Mouse (Mus musculus) cerebral cortex, adult 2 months (tissue): ENCODE results near the gene Sp2.

Source experiments
- WGBS: fragments of 180-500 bp; shearing (Covaris S2); methylation state at CpG from one replicate; pipeline ENCODE4 v1.1.7; 2018; 5-methylcytosine and 5-hydroxymethylcytosine counted together

Gene Sp2

DNA sequence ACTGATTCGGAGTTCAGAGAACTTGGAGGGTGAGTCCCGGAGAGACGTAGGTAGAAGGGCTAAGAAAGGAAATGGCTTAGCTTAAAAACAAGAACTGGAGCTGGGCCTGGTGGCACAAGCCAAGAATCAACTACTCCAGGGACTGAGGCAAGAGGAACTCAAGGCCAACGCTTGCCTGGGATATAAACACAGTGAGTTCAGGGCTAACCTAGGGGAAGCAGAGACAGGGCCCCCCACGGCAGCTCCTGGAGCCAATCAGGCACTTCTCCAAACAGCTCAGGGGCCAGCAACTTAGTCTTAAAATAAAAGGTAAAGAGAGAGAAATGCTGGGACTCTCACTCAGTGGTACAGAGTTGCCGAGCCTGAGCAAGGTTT is 44.3 kb downstream of the Sp2 start:
- 76% methylated on average over 6 of the region's 6 CpGs for WGBS

DNA sequence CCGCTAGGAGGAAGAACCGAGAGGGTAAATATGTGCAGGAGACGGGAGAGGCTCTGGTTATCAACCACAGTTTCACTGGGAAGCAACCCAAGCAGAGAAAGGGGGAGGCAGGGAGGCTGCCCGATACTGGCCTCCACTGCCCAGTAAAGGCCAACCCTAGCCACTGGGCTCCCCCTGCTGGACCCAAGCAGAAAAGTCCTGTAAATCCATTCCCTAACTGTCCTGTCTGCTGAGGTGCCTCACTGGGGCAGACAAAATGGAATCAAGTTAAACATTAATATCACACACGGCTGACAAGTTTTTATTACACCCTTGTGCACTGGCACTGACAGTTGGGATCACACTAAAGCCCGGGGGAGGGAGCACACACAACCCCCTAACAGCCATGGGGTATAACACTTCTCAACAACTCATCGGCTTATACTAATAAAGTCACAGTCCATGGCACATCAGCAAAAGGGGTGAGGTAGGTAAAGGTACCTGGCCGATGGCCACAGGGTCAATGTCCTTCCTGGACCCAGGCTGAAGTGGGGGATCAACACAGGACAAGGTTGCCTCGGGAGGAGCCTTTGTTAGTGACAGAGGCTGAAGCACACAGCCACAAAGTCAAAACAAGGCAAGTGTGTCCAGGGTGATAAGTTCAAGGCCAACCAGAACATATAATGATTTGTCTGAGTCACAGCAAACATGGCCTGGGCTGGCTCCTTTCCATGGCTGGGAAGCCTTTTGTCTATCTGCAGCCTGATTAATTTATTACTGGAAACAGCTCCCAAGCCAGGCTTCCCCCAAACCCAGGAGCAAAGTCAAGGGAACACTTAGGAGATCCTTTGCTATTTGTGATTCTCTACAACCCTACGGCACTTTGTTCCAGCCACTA is 45.0 kb downstream of the Sp2 start:
- WGBS: 61% methylated on average over 10 of the region's 10 CpGs

DNA sequence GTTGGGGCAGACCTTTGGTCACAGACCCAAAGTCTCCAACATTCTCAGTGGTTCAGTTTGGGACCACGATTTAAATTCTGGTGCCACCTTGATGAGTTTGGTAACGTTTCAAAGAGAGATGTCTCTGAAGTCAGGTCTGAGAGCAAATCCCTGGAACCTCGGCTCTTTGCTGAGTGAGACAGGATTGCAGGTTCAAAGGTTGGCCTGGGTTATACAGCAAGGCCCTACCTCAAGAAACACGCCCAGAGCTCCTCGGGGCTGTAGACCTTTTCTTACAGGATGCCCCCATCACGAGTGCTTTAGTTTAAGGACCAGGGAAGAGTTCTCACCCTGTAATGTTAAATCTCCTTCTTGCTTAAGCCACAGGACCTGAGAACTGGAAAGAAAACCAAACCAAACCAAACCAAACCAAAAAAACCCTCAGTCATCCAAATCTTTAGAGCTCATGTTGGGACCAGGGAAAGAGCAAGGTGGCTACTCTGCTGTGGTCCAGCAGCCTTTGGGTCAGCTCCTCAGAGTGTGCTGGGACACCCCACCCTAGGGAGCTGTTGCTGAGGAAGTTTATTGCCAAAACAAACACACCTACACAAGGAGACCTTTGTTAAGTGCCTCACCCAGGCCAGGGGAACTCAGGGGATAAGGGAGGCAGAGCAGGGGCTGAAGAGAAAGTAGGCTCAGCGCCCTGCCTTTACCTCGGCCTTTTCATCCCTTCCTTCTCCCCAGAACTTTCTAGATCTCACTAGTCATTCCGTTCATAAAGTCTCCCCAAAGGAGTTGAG is 46.7 kb downstream of the Sp2 start:
- WGBS: 90% methylated on average over 9 of the region's 9 CpGs

DNA sequence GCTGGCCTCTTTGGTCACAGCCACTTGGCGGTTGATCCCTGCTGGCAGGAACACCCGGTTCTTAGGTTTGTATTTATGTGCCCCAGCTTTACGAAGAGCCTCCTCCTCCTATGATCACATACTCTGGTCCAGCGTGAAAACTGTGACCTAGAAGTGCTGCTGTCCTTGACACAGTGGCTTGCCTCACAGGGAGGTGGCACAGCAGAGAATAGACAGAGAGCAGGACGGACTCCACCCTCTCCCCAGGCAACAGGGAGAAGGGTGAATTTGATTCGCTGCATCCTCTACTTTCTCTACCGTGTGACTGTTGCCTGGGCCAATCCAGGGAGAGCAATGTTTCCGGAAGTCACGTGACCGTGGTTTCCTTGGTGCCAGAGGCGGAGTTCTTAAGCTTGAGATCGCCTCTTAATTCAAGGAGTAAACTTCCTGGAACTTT is 47.8 kb downstream of the Sp2 start:
- 33% methylated on average over 12 of the region's 12 CpGs for WGBS

DNA sequence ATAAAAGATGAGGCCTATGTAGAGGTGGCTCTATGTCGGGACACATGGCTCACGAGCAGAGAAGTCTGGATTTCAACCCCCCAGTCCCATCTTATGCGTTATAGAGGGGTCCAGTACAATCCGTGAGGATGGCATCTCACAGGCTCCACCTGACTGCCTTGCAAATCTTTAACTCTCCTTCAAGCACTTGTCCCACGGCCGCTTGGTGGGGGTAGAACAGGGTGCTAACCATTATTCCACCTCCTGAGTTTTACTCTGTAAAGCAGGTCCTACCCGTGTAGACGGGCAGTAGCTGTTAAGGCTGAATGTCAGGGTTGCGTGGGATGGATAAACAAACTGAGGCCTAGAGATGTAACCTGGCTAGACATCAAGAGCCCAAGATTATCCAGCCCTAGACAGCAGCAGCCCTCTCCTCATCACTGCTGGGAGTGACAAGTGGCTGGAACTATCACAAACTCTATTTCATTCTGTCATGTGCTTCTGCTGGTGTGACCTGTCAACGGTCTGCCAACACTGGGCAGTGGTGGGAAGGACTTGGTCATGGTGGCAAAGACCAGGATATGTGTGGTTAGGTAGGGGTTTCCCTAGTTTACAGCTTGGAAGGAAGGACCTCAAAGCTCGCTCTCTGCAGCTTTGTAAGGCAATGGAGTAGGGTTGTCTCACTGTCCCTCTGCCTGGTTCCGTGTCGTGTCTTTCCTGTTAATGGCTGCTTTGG is 49.0 kb downstream of the Sp2 start:
- 89% methylated on average over 13 of the region's 13 CpGs for WGBS

DNA sequence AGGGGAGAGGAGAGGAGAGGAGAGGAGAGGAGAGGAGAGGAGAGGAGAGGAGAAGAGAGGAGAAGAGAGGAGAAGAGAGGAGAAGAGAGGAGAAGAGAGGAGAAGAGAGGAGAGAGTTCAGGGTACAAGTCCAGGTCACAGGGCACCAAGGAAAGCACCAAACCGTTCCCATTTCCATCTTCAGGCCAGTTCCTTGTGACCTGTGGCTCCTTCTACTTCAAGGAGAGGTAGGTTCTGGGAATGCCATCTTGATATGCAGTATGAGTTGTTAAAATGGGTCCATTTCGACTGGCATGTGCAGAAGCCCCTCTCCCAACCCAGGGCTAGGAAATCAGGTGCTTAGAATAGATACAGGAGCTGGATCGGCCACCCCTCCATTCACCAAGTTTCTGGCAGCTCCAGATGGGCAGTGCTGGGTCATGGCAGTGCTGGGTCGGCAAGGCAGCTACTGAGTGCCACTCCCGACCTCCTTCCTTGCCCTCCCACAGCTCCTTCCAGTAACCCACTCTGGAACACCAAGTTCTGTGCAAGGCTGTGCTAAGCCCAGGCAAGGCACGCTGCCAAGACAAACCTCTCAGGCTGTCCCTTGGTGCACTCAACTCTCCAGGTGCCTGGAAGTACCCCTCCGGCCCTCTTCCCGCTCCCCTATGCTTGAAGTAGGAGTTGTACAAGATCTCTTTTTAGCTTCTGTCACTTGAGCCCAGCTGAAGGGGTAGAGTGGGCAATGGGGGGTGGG is 51.3 kb downstream of the Sp2 start:
- WGBS: 69% methylated on average over 8 of the region's 8 CpGs

DNA sequence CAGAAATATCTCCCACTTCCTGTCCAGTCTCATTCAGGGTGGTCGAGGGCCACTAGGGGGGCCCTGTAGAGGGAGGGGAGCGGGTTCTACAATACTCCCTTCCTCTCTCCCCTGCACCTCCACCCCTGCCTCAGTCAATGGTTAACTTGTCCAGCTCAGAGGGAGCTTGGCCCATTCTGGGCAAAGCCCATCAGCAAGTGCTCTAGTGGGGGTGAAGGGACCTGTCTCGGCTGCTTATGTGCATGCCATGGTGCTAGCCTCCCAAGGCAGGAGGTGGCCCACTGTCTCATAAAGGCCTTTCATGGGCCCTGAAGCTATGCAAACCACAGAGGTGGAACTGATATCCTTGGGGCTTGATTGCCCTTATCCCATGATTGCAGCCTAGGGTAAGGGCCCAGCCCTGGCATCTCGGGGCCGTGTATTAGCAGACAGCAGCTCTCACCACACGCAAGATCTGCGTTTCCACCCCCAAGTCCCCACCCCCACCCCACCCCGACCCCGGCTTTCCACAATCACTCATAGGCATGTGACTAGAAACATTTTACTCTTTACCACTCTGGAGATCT is 52.9 kb downstream of the Sp2 start:
- 77% methylated on average over 9 of the region's 9 CpGs for WGBS

DNA sequence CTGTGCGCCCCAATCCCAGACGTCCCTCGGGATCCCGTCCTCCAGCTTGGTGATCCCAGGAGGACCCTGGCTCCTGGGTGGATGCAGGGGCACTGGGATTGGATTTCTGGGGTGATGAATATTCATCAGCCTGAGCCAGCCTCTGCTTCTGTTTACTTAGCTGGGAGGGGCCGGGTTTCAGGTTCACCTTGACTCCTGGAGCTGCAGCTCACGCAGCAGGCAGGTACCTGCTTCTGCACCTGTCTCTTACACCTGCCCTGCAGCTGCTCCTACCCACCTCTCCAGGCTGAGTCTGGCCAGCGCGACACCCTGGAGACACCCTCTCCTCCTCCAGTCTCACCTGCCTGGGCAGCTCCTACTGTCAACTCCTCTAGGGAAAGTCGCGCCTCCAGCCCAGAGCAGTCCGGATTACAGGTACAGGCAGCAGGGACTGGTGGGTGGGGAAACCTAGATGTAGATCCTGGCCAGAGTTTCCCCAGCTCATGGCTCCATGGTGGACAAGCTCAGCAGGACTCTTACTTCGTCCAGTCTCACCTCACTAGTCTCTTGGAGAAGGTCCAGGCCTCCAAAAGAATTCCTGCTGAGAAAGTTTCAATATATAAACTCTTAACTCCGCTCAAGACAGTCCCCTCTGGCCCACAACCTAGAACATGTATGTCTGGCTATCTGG is 53.5 kb downstream of the Sp2 start:
- 26% methylated on average over 13 of the region's 13 CpGs for WGBS

DNA sequence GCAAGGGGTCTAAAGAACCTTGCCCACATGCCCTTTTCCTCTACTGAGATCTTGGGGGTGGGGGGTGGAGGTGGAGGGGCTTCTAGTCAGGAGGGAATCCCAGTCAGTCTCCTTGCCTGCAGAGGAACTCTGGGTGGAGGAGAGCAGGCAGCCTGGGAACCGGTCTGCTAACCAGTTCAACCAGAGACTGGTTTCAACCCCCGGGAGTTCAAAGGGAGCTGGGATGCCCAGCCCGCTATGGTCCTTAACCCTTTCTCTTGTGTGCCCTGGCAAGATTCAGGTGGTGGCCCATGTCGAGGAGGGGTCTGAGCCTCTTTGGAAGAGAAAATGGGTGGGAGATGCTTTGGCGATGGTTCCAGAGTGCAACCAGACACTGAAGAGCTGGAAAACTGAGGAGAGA is 54.1 kb downstream of the Sp2 start:
- 10% methylated on average over 5 of the region's 5 CpGs for WGBS

DNA sequence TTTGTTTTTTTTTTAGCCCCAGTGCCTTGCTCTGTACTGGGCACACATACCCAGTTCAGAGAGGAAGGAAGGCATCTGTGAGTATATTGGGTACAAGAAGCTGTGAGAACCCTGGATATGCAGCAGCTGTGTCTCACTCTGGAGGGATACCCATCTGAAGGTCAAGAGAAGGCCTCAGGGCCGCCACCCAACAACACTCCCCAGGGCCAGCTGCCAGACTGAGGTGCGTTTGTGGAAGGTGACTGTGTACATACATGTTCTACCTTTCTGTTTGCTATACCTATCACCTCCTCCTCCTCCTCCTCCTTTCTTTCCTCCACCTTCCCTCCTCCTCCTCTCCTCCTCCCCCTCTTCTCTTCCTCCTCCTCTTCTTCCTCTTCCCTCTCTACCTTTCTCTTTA is 54.7 kb downstream of the Sp2 start, which contains the start of gene Prr15l:
Gene Prr15l, plus strand, starts transcription at position 17 of the 400 bp plus-strand sequence.
- WGBS: 82% methylated on average over 2 of the region's 2 CpGs

DNA sequence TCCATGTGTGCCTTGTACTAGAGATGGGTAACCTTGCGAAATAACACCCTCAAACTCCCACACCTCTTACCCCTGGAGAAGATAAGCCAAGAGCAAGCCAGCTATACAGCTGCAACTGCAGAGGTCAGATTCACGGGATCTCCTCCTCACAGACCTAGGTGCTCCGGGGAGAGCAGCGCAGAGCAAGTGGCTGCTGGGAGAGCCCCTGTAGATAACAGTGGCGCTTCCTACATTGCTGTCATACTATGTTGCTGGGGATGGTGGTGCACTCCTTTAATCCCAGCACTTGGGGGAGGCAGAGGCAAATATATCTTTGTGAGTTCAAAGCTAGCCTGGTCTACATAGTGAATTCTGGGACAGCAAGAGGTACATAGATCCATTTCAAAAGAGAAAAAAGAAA is 56.2 kb downstream of the Sp2 start:
- 92% methylated on average over 5 of the region's 5 CpGs for WGBS

DNA sequence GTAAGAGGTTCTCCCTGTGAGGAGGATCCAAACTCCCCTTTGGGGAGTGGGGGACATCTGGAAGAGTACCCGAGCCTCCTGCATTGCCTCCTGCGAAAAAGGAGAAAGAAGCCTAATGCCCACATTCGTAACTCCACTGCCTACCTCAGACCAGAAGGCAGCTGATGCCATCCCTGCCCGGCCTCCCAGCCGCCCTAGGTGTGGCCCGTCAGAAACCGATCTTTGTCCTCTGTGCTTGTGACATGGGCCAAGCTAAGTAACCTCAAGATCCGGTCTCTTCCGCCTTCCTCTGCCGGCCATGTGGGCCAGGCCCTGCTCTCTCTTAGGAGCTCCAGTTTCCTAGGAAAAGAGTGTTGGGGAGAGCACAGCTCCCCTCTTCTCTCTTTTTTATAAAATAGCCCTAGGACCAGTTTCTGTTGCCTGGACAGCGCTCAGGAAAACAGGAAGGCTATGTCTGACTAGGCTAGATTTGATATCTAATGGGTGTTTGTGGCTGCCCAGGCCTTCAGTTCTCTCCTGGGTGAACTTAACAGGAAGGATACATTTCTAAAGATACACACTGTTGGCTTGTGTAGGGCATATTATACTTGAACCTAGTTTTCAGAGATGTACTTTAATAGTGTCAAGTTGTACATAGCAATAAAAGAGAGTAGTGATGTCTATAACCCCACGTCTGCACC is 57.1 kb downstream of the Sp2 start:
- WGBS: 94% methylated on average over 12 of the region's 12 CpGs

DNA sequence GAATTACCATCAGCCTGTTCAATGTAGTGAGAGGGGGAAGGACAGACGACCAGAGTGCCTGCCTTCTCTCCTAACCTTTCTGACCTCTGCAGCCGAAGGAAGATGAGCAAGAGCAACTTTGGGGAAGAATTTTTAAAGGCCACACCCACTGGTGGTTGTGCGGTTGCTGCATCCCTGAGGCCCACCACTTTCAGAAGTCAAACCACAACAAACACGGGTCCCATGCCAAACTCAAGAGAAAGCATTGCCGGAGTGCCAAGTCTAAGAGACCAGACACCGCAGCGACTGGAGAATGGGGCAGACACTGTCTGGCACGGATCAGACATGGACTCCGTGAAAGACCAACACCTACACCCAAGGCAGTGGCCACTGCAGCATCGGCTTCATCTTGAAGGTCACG is 57.9 kb downstream of the Sp2 start:
- 89% methylated on average over 11 of the region's 11 CpGs for WGBS

DNA sequence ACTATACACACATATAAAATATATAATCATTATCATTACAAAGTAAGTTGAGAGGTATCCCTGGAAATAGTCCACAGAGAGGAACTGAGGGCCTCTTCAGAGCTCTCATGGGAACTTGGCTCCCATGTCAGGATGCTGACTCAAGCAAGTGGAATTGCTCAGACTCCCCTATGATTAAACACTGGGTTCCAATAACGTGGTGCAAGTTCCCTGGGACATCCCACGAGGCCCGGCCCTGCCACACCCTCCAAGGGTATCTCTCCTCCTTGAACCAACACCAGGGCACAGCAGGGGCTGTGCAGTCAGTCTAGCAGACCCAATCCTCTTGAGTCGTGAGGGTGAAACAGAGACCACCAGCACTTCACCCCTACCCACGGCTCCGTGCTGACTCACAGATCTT is 63.8 kb downstream of the Sp2 start:
- 64% methylated on average over 6 of the region's 6 CpGs for WGBS

DNA sequence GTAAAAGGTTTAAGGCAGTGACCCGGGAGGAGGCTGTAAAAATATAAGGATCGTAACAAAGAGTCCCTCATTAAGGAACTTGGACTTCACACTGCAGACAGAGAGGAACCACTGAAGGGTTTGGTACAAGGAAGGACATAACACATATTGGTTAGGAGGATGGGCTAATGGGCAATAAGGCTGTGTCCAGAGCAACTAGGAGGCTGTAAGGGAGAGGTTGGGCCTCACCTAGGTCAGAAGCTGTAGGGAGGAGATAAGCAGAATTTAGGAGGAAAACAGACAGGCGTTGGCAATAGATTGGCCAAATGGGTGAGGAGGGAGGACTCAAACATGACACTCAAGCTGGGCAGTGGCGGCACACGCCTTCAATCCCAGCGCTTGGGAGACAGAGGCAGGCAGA is 65.3 kb downstream of the Sp2 start:
- WGBS: 93% methylated on average over 6 of the region's 6 CpGs

DNA sequence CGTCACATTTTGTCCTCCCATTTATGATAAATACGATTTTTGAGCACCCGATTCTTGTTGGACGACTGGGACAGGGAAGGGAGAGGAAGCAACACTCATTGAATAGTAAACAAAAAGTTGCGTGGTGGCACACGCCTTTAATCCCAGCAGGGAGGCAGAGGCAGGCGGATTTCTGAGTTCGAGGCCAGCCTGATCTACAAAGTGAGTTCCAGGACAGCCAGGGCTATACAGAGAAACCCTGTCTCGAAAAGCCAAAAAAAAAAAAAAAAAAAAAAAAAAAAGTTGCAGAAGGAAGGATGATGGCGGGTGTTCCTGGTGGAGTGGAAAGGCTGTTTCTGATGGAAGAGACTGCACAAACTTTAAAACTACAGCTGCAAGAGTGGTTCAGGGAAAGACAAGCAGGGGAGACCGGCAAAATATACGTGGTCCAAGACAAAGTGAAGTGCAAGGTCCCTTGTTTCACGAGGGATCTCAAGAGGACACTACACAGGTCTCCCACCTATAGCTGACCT is 65.8 kb downstream of the Sp2 start:
- WGBS: 25% methylated on average over 13 of the region's 13 CpGs

DNA sequence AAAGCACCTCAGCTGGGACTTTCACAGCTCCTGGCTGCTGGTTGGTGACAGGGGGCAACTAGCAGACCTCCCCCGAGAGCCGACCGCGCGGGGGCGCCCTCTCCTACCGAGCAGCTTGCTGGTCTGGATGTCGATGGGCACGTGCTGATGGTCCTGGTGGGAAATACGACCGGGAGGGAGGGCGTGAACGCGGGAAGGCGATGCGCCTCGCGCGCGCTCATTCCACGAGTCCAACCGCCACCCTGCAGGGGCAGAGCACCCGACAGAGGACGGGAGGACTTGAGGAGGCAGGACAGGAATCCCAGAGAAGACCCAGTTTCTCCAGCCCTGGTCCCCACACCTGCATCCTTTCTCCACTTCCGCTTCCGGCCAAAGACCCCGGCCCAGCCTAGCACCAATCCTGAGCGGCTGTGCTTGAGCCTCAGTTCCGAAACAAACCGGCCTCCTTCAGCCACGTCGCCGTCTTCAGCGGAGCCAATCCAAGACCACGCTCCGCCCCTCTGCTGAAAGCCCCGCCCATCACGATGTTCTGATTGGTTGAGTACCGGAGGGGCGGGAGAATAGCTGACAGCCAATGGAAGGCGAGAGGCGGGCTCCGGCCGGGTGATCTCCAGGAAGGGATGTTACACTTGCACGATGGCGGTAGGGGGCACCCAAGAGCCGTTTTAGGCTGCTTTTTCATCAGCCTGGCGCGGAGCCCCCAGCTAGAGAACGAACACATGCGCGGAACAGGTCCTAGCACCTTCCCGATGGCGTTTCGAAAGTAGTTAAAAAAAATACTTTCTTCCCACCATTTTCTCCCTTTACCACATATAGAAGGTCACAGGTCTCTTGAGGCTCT is 66.5 kb downstream of the Sp2 start, which contains the start of gene Cdk5rap3:
Gene Cdk5rap3, minus strand, starts transcription at position 453 of the 841 bp plus-strand sequence.
- WGBS: under 1% methylated on average over 55 of the region's 55 CpGs

DNA sequence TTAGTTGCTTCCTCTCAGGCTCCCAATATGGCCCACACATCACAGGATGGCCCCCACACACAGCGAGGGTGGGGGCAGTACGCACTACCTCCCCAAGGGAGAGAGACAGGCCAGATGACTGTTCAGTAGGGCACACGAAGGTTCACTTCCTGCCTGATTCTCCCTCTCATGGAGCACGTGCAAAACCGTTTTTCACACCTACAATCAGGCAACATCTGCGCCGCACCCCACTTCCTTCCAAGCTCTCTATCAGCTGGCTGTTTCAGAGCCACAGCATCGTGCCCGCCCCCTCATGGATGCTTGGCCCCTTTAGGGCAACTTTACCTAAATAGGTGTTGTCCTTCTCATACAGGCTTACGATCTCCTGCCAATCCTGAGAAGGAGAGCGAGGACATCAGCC is 70.1 kb downstream of the Sp2 start:
- 76% methylated on average over 11 of the region's 11 CpGs for WGBS

DNA sequence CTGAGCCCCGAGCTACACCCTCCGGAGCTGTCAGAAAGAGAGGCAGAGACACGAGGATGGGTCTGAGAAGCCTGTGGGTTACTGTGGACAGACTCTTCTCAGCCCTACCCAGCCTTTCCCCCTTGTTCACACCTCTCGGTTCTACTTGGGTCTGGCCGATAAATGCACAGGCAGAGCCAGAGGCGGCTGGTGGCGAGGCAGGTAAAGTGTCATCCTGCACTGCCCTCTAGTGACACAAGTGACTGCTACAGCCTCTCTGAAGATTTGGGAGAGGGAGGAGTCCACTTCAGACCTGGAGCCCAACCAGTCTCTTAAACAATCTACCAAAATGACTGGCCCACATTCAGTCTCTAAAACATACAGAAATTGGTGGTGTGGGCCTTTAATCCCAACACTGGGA is 72.8 kb downstream of the Sp2 start:
- WGBS: 23% methylated on average over 7 of the region's 7 CpGs
